Mouse (Mus musculus) testis, postnatal 14 days (tissue): ENCODE data around the gene Sap30.
A peak's percentile ranks its signal among the peaks of the same experiment; 100 is the strongest.
"Not testable (repeated sequence)": the region's sequence is repeated elsewhere in the genome, so short reads cannot be mapped to it uniquely, and the experiment has no call there.

Experiments used
- DNase-seq: peaks from one replicate; pipeline ENCODE4 v3.0.0; 2021; ENCODE audit warnings: low spot score

Gene Sap30

DNA sequence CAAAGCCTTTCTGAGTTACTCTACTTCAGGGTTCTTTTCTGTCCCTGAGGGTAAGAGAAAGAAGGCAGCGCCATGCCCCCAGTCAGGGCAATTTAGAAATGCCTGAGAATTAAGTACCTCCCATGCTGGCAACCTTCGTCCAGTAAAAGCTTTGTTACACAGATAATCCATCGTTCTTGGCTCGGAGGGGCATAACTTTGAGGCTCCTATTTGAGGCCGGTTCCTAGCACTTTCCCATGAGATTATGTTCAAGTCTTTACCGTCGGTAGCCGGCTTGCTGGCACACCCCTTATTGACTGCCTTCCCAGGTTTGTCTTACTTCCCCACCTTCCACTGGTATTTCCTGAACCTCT, 10.8 kb upstream of the Sap30 start:
- DNase-seq: no peak

DNA sequence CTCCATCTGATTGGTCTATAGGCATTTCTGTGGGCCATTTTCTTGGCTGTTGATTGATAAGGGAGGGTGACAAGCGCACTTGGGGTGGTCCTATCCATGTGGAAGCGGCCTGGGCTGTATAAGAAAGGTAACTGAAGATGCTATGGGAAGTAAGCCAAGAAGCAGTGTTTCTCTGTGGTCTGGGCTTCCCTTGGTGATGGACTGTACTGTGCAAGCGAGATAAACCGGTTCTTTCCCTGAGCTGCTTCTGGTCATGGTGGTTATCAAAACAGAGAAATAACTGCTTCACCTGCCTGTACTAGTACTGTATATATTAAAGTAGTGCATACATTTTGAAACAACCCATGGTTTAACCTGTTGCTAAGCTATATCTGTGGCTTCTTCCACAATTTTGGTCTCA, 4.2 kb upstream of the Sap30 start:
- DNase-seq: no peak

DNA sequence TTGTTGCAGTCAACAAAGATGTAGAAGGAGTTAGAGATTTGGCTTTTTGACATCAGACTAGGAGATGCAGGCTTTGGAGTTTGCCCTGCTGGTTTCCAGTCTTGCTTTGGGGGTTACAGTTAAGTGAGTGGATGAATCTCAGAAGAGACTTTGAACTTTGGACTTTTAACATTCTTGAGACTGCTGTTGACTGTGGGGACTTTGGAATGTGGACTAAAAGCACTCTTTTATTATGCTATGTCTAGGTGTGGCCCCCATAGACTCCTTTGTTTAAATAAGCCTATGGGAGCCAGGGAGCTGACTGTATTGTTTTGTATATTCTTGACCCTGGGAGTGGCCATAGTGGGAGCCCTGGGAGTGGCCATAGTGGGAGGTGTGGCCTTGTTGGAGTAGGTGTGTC, 2.2 kb upstream of the Sap30 start:
- DNase-seq: no peak

DNA sequence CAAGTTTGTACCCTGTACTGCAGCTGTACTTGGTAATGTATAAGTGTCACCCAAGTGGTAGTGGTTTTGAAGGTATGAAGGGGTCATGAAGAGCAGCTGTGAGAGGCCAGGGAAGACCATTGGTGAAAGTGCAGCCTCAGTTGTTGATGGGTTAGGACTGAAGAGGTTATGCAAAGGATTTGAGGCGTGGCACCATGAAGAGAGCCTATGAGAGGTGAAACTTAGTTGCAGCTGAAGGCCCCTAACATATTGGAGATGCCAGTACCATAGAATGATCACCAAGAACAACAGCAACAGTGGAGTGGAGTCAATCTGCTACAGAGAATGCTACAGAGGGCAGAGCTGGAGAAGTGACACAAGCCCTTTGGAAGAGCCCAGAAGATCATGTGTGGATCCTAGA, 1.7 kb upstream of the Sap30 start:
- no peak for DNase-seq

DNA sequence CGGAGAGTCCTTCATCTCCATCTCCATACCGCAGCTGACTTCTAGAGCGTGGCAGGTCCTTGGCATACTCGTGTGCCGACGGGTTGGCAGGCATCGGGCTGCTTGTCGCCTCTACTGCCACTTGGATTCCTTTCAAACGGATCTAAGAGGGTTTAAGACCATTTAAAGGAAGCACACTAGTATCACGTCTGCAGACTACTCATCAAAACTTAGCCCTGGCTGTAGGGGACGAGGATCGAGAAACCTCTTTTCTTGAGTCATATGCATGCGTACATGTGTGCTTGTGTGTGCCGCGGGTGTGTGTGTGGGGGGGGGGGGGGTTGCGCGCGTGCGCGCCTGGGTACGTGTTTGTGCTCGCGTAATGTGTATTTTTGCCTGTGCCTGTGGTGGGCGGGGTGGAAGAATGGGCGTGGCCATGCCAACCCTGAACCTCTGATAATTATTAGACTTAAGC, 679 bp upstream of the Sap30 start:
- no peak for DNase-seq

DNA sequence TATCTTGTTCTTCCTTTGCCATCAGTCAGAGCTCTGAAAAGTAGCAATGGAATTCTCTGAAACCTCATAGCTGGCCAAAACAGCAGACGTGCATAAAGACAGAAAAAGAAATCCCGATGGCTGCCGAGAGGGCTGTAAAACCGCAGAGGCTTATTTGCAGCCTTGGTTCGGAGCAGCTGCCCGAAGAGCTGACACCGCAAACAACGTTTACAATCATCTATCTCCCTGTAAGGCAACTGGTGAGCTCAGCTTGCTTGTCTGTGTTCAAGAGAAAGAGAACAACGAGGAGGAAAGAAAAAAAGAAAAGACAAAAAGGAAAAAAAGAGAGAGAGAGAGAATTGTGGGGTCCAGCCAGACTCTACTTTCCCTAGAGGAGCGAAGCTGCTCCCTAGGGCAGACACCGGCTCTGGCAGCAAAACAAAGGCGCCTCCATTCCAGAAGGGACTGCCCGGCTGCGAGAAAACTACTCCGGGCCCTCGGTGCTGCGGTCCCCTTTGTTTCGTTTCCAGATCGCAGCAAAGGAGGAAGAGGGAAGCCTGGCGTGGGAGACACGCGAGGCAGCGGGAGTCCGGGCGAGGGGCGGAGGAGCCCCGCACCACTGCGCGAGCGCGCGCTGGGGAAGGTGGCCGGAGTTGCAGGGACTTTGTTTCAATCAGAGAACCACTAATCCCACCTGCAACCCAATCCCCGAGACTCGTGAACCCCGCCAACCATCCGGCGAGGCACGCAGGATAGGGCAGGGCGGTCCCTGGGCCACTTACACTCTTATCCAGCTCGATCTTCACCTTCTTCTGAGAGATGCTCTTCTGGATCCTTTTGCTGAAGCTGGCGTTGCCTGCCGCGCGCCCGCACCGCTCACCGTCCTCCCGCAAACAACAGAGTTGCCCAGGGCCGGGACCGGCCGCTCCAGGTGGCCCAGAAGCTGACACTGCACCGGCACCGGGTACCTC, 894 bp downstream of the Sap30 start:
- DNase-seq: peak; percentile 52

DNA sequence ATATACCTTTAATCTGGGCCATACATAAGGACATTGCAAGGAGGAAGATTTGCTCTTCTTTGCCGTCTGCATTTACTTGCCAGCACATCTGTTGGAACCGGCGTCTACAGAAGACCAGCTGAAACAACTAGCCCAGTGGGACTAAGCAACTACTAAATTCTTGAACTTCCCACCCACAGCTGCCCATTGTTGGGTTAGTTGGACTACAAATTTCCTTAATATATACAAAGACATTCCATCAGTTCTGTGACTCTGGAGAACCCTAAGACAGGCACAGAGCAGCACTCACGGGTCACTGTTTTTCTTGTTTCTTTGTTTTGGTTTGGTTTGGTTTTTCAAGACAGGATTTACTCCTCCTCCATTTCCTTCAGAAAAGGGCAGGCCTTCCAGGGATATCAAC, 7.1 kb downstream of the Sap30 start:
- no peak for DNase-seq

DNA sequence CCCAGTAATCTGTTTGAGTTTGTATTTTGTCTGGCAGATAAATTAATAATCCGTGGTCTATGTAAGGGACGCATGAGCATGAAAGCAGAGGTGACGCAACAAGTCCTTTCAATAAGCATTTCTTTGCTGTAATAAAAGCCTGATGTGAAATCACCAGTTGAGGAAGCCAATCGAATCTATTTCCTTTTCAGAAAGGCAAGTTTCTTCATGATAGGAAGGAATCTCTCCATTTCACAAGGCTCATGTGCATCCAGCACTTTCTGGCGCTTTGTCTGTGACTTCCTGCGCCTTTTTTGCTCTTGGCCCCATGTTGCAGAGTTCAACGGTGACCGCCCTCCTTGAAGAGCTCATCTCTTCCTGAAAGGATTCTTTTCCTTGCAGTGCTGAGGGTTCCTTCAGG, 8.0 kb downstream of the Sap30 start:
- no peak for DNase-seq

DNA sequence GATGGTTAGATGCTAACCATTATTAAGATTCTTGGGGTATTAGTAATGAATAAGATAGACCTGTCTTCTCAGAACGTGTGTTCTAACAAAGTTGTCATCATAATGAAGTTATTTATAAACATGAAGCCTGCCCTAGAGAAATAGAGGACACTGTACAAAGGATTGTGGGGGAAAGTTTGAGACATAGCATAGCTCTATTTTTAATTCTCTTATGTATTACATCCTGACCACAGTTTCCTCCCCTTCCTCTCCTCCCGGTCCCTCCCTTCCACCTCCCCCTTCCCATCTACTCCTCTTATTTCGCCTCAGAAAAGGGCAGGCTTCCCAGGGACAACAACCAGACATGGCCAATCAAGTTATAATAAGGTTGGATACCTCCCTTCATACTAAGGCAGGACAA, 9.3 kb downstream of the Sap30 start:
- DNase-seq: no peak

DNA sequence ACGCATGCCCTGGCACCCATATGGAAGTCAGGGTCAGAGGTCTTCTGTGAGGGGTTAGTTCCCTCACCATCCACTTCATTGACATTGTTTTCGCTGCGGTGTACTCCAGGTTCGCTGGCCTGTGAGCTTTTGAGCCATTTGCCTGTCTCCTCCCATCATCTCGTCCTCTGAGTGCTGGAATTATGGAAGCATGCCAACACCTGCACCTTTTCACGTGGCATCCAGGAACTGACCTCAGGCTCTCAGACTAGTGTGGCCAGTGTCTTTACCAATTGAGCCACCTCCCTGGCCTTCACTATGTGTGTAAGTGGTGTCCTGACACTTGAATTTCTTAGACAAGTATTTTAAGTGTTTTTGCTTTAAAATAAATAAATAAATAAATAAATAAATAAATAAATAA, 13.9 kb downstream of the Sap30 start:
- DNase-seq: no peak

DNA sequence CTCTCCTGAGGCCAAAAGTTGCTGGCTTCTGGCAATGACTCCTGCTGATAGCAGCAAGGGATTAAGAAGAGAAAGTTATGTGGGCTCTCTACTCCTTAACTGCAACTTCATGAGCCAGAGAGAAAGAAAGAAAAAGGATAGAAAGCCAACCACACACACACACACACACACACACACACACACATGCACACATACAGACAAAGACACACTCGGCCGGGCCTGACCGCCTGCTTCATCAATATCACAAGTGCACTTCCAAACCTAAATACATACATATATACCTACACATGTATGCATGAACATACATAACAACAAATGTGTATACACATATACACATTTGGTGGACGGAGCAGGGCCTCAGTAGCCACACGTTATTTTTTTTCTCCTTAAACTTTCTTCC, 16.8 kb downstream of the Sap30 start:
- DNase-seq: no peak

DNA sequence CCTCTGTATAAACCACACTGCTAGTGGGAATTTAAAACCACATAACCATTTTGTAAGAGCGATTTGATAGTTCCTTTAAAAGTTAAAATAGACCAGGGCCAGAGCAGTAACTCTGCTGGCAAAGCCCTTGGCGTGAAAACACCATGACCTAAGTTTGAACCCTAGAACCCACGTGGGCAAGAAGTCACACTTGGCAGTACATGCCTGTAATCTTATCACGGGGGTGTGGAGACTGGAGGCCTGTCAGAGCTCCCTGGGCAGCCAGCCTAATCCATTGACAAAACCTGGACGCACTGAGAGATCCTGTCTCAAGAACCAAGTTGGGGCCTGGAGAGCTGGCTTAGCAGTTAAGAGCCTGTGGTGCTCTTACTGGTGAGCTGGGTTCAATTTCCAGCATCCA, 19.0 kb downstream of the Sap30 start:
- peak; percentile 72 for DNase-seq

DNA sequence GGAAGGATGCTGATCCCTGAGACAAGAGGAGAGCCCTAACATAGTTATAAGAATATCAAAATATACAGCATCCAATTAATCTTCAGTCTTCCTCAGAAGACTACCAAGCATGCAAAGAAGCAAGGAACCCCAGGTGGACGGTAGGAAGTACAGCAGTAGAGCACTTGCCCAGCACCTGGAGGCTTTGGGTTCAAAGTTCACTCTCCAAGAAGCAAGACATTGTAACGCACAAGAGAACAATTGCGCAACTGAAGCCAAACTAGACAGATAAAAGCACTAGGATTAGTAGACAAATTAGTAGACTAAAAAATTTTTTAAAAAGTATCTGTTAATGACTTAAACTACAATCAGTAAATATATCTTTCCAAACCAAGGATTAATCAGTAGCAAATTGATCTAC, 23.9 kb downstream of the Sap30 start:
- DNase-seq: no peak

DNA sequence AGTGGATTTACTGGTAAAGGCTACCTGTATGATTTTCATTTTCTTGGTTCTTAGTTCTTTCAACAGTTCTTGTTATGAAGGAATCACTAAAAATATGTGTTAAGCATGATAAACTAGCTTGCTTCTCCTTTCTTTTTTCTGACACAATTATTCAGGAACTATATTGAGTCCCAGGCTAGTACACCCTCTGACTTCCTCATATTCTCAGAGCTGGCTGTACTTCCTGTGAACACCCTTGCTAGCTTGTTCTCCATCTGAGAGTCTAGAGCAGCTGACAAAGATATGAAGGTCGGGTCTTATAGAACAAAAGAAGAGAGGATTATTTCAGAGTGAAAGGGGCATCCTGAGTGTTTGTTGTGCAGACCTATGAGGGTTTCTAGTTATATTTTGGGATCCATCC, 24.8 kb downstream of the Sap30 start:
- no peak for DNase-seq

DNA sequence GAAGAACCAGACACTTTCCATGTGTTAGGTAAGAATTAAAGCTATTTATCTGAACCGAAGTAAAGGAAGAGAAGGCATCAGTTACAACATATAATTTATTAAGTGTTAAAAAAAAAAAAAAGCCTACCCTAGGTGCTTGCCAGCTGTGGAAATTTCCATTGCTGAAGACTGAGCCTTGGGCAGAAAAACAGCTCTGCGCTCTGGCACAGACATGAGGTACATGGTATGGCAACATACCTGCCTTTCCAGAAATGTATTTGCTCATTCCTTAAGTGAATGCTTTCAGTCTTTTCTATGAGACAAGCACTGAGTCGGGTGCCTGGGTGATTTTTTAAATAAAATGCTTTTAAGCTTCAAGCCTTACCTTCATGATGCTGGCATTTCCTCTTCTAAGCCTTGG, 29.7 kb downstream of the Sap30 start:
- DNase-seq: no peak

DNA sequence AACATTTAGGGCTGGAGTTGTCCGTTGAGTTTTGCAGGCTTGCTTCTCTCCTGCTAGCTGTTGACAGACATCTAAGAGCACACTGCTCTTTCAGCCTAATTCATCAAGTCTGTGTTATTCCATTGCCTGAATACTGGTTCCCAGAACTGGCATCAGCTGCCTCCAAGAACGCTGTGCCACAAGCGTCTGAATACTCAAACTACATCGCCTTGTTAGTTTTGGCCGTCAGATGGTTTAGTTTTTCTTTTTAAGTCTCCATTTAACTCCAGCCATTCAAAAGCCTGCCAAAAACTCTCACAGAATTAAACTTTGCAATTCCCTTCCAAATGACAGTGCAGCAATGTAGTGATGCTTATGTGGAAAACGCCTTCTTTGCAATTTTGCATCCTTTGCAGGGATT, 30.5 kb downstream of the Sap30 start:
- no peak for DNase-seq

DNA sequence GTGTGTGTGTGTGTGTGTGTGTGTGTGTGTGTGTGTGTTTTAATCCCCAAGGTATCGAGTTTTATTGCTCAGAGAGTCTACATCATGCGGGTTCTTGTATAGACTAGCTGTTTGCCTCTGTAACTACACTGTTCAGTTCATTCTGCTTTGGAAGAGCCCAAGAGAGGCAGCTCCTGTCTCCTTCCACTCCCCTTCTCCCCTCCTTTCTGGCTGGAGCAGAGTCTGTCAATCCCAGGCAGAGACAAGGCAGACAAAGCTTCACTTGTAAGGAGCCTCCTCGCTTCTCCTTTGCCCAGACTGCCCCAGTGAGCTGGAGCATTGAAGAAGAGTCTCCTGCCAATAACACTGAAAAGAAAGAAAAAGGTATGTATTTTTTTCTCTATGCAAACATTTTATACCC, 31.9 kb downstream of the Sap30 start, which contains the start of gene Scrg1:
Gene Scrg1, plus strand, starts transcription at position 159 of the 400 bp plus-strand sequence.
- DNase-seq: no peak

DNA sequence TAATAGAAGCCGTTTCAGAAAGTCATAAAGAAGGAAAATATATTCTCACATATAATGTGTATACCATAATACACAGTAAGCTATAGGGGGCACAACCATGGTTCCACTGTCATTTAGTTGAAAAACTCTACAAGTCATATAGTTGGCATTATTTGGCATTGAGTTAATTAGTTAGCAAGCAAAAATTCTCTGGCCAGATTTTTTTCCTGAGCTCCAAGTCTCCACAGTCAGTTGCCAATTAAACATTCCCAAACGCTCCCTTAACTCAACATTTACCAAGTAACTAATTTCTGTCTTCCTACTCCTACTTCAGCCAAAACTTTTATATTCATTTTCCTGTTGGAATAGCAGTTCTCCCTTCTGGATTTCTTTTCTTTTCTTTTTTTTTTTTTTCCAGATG, 34.3 kb downstream of the Sap30 start:
- no peak for DNase-seq

DNA sequence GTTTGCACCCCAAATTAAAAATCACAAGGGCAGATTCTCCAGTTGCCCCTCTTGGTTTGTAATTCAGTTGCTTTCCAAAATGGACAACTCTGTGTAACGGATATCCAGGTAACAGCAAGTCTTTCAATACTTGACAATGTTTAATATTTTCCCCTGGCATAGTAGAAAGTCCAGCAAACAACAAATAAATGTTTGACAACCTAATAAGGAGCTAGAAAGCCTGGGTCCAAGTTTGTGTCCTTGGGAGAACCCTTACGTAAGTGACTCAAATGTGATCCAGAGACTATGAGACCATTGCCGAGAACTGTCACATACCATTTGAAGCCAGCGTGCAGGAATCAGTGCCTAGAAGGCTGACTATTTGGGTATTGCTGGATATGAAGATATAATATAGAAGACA, 35.8 kb downstream of the Sap30 start:
- no peak for DNase-seq

DNA sequence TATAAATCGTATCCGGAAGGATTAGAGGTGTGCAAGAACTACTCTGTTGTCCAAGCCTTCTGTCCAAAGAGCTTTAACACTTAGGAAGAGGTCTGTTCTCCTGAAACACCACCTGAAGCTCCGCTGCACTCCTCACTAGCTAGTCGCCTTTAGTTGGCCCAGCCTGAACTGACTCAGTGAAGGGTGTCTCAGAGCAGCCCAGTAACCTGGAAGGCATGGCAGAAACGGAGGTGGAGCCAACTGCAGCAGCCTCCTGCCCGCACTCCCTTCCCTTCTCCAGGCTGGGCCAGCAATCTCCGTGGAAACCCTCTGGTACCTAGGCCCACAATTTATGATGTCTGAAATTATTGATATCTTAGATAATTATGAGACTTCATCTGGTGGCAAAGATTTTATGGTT, 36.9 kb downstream of the Sap30 start:
- no peak for DNase-seq

DNA sequence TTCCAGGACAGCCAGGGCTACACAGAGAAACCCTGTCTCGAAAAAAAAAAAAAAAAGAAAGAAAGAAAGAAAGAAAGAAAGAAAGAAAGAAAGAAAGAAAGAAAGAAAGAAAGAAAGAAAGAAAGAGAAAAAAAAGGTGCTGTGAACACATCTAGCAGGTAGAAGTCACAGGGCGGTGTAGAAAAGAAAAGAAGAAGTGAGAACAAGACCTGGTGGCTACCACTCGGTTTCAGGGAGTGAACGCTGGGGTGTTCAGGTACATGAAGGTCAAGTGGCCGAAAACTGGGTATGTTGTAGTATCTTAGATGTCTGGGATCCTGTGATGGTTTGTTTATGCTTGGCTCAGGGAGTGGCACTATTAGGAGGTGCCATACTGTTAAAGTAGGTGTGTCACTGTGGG, 41.8 kb downstream of the Sap30 start:
- DNase-seq: not testable (repeated sequence)

DNA sequence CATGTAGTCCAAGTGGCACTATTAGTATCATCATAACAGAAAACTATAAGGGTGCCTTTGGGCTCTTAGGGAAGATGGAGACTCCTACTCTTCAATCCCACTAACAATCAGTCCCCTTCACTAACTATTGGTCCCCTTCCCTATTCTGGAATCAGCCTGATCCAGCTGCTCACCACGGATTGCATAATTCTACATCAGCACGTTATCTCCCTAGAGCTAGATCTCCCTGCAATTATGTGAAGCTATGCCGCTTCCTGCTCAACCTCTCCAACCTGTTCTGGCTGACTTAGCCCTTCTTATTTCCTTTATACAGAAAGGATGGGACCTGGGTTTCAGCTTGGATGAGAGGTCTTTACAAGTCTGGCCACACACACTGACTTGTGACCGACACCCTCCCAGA, 44.4 kb downstream of the Sap30 start:
- no peak for DNase-seq

DNA sequence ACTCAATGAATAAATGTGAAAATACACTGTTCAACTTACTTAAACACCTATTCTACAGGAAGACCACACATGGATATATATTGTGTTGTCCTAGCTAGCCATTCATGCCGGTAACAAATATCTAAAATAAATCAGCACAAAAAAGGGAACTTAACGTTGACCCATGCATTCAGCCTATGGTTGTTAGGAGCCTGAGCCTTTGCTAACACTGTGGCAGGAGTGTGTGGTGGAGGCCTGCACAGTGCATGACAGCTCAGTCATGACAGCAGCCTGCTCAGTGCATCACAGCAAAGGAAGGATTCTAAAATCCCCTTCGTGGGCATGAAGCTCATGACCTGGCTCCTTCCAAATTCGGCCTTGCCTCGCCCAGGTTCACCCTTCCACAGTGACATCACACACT, 46.1 kb downstream of the Sap30 start:
- DNase-seq: no peak

DNA sequence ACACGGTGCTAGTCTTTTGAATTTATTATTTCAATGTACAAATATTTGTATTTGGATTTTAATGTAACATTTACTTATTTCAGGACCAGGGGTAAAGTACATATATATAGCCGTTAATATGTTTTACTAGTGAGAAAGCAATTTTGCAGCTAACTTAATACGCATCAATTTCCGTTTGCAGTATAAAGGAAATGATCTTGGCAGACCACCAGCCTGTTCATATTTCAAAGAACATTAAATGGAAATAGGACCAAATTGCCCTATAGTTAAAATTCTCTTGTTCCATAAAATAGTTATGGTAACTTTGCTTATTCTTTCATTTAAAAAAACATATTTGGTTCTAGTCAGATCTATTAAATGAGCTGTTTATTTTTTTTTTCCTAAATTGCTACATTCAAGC, 46.5 kb downstream of the Sap30 start:
- DNase-seq: no peak
